Mouse (Mus musculus) limb, embryonic 14.5 days (tissue): ENCODE measurements around the gene Triml1. TPM values are rescaled to one million over a fixed set of nuclear protein-coding genes. Genes with fewer than 3 reads are reported as not detected.

ENCODE experiments used
- ATAC-seq: fragments of 200-750 bp; cut with Nextera tagmentation; 2 replicates; pipeline ENCODE4 v1.8.0; 2017; ENCODE audit warnings: low read depth, moderate number of reproducible peaks, moderate TSS enrichment; ENCODE audit not compliant: low FRiP score
- DNase-seq: peaks from one replicate; pipeline ENCODE4 v3.0.0-alpha.2; 2015; ENCODE audit warnings: low spot score
- H3K27ac ChIP-seq: fragments of 300-500 bp; sonication (generic); replicated peaks from 2 replicates; pipeline ENCODE4 v1.5.1; 2014; ENCODE audit warnings: low read depth, mild to moderate bottlenecking, low read length, moderate library complexity, mixed read lengths
- H3K27me3 ChIP-seq: fragments of 300-500 bp; sonication (generic); 2 replicates; pipeline ENCODE4 v1.6.1; 2014; ENCODE audit warnings: low read length, mixed read lengths; ENCODE audit not compliant: control insufficient read depth, insufficient read depth
- H3K36me3 ChIP-seq: fragments of 300-500 bp; sonication (generic); 2 replicates; pipeline ENCODE4 v1.6.1; 2014; ENCODE audit warnings: mild to moderate bottlenecking, low read length, moderate library complexity, mixed read lengths; ENCODE audit not compliant: control insufficient read depth, insufficient read depth
- H3K4me1 ChIP-seq: fragments of 300-500 bp; sonication (generic); 2 replicates; pipeline ENCODE4 v1.6.1; 2014; ENCODE audit warnings: antibody characterized with exemption, low read length, mixed read lengths; ENCODE audit not compliant: control insufficient read depth, insufficient read depth
- H3K4me2 ChIP-seq: fragments of 300-500 bp; sonication (generic); replicated peaks from 2 replicates; pipeline ENCODE4 v1.6.1; 2014; ENCODE audit warnings: low read depth, mild to moderate bottlenecking, low read length, moderate library complexity; ENCODE audit not compliant: severe bottlenecking
- H3K4me3 ChIP-seq: fragments of 300-500 bp; sonication (generic); replicated peaks from 2 replicates; pipeline ENCODE4 v1.5.1; 2014; ENCODE audit warnings: low read length
- H3K9ac ChIP-seq: fragments of 300-500 bp; sonication (generic); 2 replicates; pipeline ENCODE4 v1.6.1; 2014; ENCODE audit warnings: mild to moderate bottlenecking, low read depth, low read length, moderate library complexity; ENCODE audit not compliant: severe bottlenecking
- H3K9me3 ChIP-seq: fragments of 300-500 bp; sonication (generic); 2 replicates; pipeline ENCODE4 v1.6.1; 2016; ENCODE audit warnings: low read length; ENCODE audit not compliant: control insufficient read depth
- POLR2A ChIP-seq: fragments of 200-500 bp; IDR thresholded peaks from 2 replicates; pipeline ENCODE4 v1.8.0; 2012; ENCODE audit warnings: inconsistent platforms, mild to moderate bottlenecking, moderate library complexity, borderline replicate concordance; ENCODE audit not compliant: insufficient read depth, insufficient read length; ENCODE audit errors: extremely low read depth
- WGBS: fragments of 180-500 bp; shearing (Covaris S2); extraction: QIAGEN DNeasy Blood & Tissue Kit; methylation state at CpG from one replicate; pipeline ENCODE4 v1.1.7; 2014; 5-methylcytosine and 5-hydroxymethylcytosine counted together
- polyA plus RNA-seq, 2 experiments: library from polyadenylated mRNA; depleted of rRNA in 1 of 2; stranded (reverse) in 1 of 2; unstranded in 1 of 2; fragments of >200 nt; fragmentation: Nextera tagmentation in 1 of 2; extraction: Ambion mirVana in 1 of 2; gene quantifications; 2 replicates each; pipeline versions ENCODE4 v1.2.1 to v1.2.3; 2012 to 2014

Triml1 gene
- polyA plus RNA-seq (2012; rRNA removed) (0.06 TPM in 1 of 2 replicates, not detected in the other), polyA plus RNA-seq (2014; fragmentation: Nextera tagmentation; extraction: Ambion mirVana) (not detected in 2 replicates)

DNA sequence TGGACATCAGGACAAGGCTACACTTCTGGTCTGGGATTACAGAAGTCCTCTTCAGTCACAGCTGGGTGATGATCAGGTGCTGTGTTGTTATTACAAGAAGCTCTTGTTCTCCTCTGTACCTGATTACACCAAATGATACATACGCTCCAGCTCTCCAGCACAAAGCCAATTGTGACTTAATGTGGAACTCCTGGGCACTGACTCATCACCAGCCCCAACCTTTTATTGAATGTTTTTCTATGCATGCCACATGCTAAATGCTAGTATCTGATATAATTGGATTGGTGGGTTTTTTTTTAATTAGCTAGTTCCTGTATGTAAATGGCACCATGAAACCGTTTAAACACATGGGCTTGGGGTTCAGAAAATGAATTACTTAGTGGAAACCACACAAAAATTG lies at the start of gene Triml1:
Triml1 (minus strand) TSS at position 101 of the 400 bp plus-strand sequence.
- H3K27me3 ChIP-seq: no peaks in the 10 kb centered on the region
- WGBS: 77% methylated on average over 2 of the region's 2 CpGs
- DNase-seq (no peak), ATAC-seq (no peak)
- H3K36me3 ChIP-seq: no peaks in the 10 kb centered on the region
- no peak for TF ChIP-seq POLR2A
- no peaks in the 10 kb centered on the region for H3K9me3 ChIP-seq
- H3K4me1 ChIP-seq: no peaks in the 10 kb centered on the region
- no peak within 1 kb of the TSS for H3K4me2 ChIP-seq
- H3K4me3 ChIP-seq: no peak within 1 kb of the TSS
- no peak within 1 kb of the TSS for H3K27ac ChIP-seq
- H3K9ac ChIP-seq: no peak within 1 kb of the TSS

DNA sequence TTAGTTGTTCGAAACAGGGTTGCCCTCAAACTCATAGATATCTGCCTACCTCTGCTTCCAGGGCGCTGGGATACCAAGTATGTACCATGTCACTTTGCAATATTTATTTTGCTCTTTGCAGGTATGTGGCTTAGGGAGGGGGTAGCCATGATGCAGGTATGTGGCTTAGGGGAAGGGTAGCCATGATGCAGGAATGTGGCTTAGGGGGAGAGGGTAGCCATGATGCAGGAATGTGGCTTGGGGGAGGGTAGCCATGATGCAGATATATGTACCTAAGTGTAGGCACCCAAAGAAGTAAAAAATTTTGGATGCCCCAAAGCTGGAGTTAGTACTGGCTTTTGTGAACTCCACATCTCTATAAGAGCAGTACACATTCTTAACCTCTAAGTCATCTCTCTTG lies 41.0 kb upstream of the Triml1 start:
- Histone ChIP-seq H3K27ac (no peak overlapping the region), H3K9ac (no peak overlapping the region), H3K4me3 (no peak overlapping the region), H3K4me2 (no peak overlapping the region), H3K4me1 (no peaks in the 10 kb centered on the region), H3K9me3 (no peaks in the 10 kb centered on the region; the same call in 1 of the 2 replicates), H3K36me3 (no peaks in the 10 kb centered on the region), H3K27me3 (no peaks in the 10 kb centered on the region)
- TF ChIP-seq POLR2A: no peak
- WGBS: 85% methylated on average over 2 of the region's 2 CpGs
- ATAC-seq: no peak
- DNase-seq: no peak

GRCm38 (mm10) chr8:43180054-43180690 lies 38.9 kb upstream of the Triml1 start, which contains the start of gene Triml2:
Gene Triml2 (plus strand): TSS chr8:43180541.
- H3K4me1 ChIP-seq: no peaks in the 10 kb centered on the region
- H3K9me3 ChIP-seq: no peaks in the 10 kb centered on the region; the same call in 1 of the 2 replicates
- ATAC-seq (no peak), DNase-seq (no peak)
- H3K27ac ChIP-seq: no peak within 1 kb of the TSS
- H3K9ac ChIP-seq: no peak within 1 kb of the TSS
- H3K4me3 ChIP-seq: no peak within 1 kb of the TSS
- TF ChIP-seq POLR2A: no peak
- H3K27me3 ChIP-seq: no peaks in the 10 kb centered on the region
- 92% methylated on average over 13 of the region's 13 CpGs for WGBS
- H3K4me2 ChIP-seq: no peak within 1 kb of the TSS
- H3K36me3 ChIP-seq: no peaks in the 10 kb centered on the region

- no peaks in the 10 kb centered on the region for H3K36me3 ChIP-seq
- ATAC-seq: no peak
- no peaks in the 10 kb centered on the region for H3K4me1 ChIP-seq
- WGBS: 57% methylated on average over 4 of the region's 4 CpGs
- H3K9me3 ChIP-seq: no peaks in the 10 kb centered on the region; the same call in 1 of the 2 replicates
- no peak for DNase-seq
- H3K4me3 ChIP-seq: no peak overlapping the region
- H3K27me3 ChIP-seq: no peaks in the 10 kb centered on the region
- H3K4me2 ChIP-seq: no peak overlapping the region
- TF ChIP-seq POLR2A: no peak
- H3K27ac ChIP-seq: no peak overlapping the region
- H3K9ac ChIP-seq: no peak overlapping the region
Measured at GRCm38 (mm10) chr8:43179189-43179588, 37.9 kb upstream of the Triml1 start.

GRCm38 (mm10) chr8:43178263-43178662 lies 37.0 kb upstream of the Triml1 start:
- ATAC-seq (no peak), DNase-seq (no peak)
- H3K27ac ChIP-seq: no peak overlapping the region
- no peaks in the 10 kb centered on the region for H3K36me3 ChIP-seq
- H3K27me3 ChIP-seq: no peaks in the 10 kb centered on the region
- no peak overlapping the region for H3K4me2 ChIP-seq
- no peak for TF ChIP-seq POLR2A
- no peak overlapping the region for H3K9ac ChIP-seq
- H3K4me3 ChIP-seq: no peak overlapping the region
- WGBS: 53% methylated on average over 3 of the region's 3 CpGs
- H3K9me3 ChIP-seq: no peaks in the 10 kb centered on the region; the same call in 1 of the 2 replicates
- H3K4me1 ChIP-seq: no peaks in the 10 kb centered on the region
